Mouse (Mus musculus) ovary, postnatal 36 days (tissue): ENCODE data around the gene Dppa3.

Experiments
- DNase-seq: peaks from one replicate; pipeline ENCODE4 v3.0.0; 2022; ENCODE audit warnings: low spot score, mixed read lengths

The Dppa3 gene

GRCm38 (mm10) chr6:122626110-122626509 lies at the start of gene Dppa3:
TSS of gene Dppa3 (plus strand) at chr6:122626410.
- DNase-seq, result no peak

GRCm38 (mm10) chr6:122577030-122577429 lies 49.2 kb upstream of the Dppa3 start:
- no peak for DNase-seq

DNA sequence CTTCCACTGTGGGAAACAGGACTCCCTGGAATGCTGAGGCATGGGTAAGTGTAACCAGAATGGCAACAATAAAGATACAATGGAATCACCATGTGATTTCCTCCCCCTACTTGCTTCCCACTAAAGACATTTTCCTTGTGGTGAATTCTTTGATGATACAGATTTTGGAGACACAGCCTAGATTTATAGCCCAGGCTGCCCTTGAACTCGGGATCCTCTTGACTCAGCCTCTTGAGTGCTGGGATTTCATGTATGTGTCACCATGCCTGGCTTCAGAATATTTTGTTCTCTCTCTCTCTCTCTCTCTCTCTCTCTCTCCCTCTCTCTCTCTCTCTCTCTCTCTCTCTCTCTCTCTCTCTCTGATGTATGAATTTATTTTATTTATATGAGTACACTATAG lies 47.1 kb upstream of the Dppa3 start:
- DNase-seq, result no peak

DNA sequence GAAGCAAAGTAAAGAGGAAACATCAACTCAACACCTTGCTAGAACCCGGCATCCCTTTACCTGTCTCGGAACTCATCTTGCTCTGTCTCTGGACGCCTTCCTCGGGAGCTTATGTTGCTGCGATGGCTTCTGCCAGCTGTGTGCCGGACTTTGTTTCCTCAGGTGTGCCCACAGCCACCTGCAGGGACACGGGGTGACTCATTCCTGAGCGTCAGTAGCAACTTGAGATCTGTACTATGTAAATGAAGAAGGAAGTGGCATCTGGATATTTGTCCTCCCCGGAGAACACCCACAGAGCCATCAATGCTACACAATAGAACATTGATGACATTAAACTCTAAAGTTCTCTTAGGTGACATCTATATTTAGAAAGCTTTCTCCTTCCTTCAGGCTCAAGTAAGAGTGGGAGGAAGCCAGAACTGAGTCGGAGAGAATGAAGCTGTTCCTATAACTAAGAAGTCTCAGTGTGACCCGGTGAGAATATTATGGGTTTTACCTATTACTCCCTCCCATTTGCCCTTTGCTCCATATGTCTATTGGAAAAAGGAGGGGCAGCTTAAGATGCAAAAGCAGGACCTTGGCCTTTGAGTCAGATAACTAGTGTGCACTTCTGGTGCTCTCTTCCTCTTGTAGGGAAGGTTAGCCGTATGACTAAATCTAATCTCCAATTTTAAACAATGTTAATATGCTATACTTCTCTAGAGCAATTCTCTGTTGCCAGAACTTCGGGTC lies 35.0 kb upstream of the Dppa3 start:
- DNase-seq, result no peak

DNA sequence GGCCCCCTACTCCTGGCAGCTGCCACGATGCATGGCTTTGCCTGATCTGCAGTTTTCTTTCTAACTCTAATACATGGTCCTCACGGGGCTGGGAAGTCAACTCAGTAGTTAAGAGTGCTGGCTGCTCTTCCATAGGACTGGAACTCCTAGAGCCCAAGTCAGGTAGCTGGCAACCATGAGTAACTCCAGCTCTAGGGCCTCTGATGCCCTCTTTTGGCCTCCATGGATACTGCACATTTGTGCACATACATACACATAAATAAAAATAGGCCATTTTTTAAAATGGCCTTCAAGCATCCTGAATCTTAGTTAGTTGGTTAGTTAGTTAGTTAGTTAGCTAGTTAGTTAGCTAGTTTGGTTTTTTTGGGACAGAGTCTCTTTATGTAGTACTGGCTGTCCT lies 33.3 kb upstream of the Dppa3 start:
- no peak for DNase-seq

- DNase-seq, result peak; percentile 15
Measured at GRCm38 (mm10) chr6:122595637-122596036, 30.6 kb upstream of the Dppa3 start.

DNA sequence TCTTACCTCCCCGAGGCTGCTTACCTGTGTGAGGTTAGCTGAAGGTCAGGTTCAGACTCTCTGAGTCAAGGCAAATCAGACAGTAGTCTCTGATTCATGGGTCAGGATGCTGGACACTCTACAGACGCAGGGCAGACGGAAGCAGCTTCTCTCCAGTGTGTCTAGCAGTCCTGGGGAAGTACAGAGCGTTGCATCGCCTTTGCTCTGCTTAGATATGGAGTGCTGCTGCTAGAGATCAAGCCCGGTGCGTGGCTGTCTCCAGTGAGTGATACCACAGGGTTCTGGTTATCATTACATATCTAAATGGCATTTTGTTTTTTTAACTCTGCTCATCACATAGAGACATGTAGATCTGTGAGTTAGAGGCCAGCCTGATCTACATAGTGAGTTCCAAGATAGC lies 29.6 kb upstream of the Dppa3 start:
- DNase-seq, result no peak

DNA sequence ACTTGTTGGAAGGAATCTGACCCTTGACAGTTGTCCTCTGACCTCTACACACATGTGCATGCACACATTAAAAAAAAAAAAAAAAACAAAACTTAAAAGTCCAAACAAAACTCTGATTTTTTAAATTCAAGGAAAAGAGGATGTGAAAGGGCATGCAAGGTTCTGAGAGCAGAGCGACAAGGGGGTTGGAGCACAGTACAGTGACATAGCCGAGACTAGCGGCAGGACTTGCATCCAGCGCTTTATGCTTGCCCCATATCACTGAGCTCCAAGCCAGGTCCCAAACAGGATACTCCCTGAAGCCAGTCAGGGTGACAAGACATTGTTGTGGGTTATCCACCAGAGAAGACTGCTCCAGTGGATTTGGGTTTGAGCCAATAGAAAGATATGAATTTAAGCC lies 28.2 kb upstream of the Dppa3 start:
- no peak for DNase-seq

DNA sequence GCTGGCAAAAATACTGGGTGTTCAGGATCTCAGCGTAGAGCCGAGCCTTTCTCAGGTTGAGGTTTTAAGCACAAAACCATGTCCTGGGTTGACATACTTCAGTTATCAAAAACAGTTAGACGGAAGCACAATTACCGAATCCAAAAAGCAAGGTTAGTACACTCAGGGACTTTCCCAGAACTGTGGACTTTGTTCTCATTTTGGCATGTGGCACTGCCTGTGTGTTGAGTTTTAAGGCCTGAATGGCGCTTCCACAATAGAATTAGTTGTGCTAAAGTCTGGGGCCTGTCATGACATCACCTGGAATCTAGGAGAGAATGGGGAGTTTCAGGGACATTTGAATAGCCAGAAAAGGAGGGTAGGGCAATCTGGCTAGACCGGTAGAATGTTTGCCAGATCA lies 27.8 kb upstream of the Dppa3 start:
- no peak for DNase-seq

- DNase-seq, result no peak
Measured at GRCm38 (mm10) chr6:122599054-122599737, 27.0 kb upstream of the Dppa3 start.

- DNase-seq, result no peak
Measured at GRCm38 (mm10) chr6:122600066-122600646, 26.1 kb upstream of the Dppa3 start.

- DNase-seq, result no peak
Measured at GRCm38 (mm10) chr6:122601031-122601430, 25.2 kb upstream of the Dppa3 start.

DNA sequence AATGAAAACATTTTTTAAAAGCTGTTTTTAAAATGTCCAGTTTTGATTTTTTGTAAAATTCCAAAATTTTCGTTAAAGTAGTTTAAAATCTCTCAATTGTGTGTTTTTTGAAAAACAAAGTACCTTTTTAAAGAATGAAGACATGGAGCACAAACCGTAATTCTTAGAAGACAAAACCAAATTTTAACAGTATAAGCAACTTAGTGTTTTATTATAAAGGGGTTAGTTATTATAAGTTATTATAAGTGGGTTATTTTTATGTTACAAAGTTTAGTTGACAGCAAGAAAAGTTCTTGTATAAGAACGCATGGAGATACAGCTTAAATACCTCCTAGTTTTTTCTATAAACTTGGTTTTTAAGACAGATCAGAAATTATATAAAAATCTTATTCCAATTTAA lies 24.6 kb upstream of the Dppa3 start:
- no peak for DNase-seq

DNA sequence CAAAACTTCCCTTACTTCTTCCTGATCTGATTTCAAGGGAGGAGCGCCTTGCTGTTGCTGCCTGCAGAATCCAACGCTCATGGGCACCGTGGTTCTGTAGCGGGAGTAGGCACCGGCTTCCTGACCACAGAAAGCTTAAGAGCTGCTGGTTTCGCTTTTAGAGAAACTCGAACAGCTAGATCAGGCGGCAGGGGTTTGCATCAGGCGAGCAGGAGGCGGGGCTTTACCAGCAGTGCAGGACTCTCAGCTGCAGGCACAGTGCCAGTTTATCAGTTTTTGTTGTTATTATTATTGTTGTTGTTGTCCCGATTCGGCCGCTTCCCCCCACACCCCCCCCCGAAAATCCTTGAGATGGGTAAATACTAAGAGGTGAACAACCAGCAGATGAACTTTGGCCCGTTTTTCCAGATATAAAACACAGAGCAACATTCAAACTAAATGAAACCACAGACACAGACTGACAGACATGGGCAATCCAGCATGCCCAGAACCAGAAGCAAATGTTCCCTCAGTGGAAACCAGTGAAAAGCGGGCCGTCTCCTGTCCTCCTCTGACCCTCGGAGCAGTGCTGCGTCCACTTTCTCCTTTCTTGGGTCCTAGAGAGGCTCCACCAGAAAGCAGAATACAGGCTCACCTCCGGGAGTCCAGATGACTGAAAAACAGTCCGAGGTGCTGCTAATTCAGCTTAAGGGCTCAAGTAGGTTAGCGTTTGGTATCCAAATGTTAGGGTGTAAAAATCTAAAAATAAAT lies 23.8 kb upstream of the Dppa3 start, which contains the start of gene Apobec1:
Apobec1 (minus strand) TSS at position 203 of the 750 bp plus-strand sequence.
- DNase-seq, result peak; percentile 73

GRCm38 (mm10) chr6:122602992-122603322 lies 23.3 kb upstream of the Dppa3 start:
- DNase-seq, result no peak

- DNase-seq, result no peak
Measured at GRCm38 (mm10) chr6:122604260-122604659, 21.9 kb upstream of the Dppa3 start.

- DNase-seq, result no peak
Measured at GRCm38 (mm10) chr6:122605483-122605882, 20.7 kb upstream of the Dppa3 start.

DNA sequence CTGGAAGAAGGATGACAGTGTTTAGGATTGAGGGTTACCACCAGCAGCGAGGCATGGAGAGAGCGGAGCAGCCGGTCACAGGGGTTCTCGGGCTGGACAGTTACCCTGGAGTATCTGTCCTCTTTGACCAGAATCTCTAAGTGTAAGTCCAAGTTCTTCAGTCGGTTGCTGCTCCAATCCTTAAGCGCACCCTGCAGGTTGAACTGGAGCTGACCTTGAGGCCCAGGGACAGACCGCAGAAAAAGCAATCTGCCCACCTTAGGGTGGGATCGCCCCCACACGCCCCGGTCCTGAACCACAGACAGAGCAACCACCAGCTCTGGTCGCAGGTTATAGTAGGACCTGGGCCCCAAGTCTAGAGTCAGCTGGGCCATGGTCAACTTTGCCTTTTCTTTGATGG lies 19.5 kb upstream of the Dppa3 start:
- DNase-seq, result no peak

GRCm38 (mm10) chr6:122607700-122608099 lies 18.5 kb upstream of the Dppa3 start:
- no peak for DNase-seq

- DNase-seq, result no peak
Measured at GRCm38 (mm10) chr6:122608434-122609376, 17.5 kb upstream of the Dppa3 start.

GRCm38 (mm10) chr6:122609377-122609728 lies 16.9 kb upstream of the Dppa3 start:
- DNase-seq, result no peak

DNA sequence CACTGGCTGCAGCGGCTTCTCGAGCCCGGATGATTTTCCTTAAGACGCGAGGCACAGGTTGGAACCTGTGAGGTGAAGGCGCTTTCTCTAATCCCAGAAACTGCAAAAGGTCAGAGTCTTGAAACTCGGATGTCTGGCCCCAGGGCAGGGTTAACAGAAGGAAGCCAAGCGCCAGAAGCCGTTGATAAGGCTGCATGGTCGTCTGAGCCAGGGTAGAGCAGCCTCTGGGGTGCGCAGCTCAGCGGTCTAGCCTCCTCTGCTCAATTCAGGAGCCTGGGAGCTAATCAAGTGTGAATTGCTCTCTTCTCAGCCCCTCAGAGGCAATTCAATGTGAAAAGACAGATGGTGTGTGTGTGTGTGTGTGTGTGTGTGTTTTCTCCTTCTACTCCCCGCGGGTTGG lies 16.4 kb upstream of the Dppa3 start, which contains the start of gene Gdf3:
Gdf3 (minus strand) TSS at position 317 of the 400 bp plus-strand sequence.
- no peak for DNase-seq
